Mouse (Mus musculus) midbrain, embryonic 10.5 days (tissue): ENCODE measurements at regions not wholly inside any gene's neighbourhood (a gene's known extent, or its start where the extent isn't known, plus 50 kb on each side); places are given as distances from the start of the nearest gene placed in this dataset.

ENCODE experiments used
- DNase-seq: peaks from one replicate; pipeline ENCODE4 v3.0.0-alpha.2; 2017; ENCODE audit warnings: low spot score
- H3K27ac ChIP-seq: fragments of 300-500 bp; sonication (generic); replicated peaks from 2 replicates; pipeline ENCODE4 v1.5.1; 2016; ENCODE audit warnings: mild to moderate bottlenecking
- H3K27me3 ChIP-seq: fragments of 300-500 bp; sonication (generic); 2 replicates; pipeline ENCODE4 v1.6.1; 2016; ENCODE audit warnings: low read depth, mild to moderate bottlenecking; ENCODE audit not compliant: poor library complexity, severe bottlenecking
- H3K36me3 ChIP-seq: fragments of 300-500 bp; sonication (generic); 2 replicates; pipeline ENCODE4 v1.6.1; 2016; ENCODE audit warnings: mild to moderate bottlenecking, moderate library complexity
- H3K4me1 ChIP-seq: fragments of 300-500 bp; sonication (generic); 2 replicates; pipeline ENCODE4 v1.6.1; 2016
- H3K4me3 ChIP-seq: fragments of 300-500 bp; sonication (generic); 2 replicates; pipeline ENCODE4 v1.5.1; 2016; ENCODE audit warnings: mild to moderate bottlenecking, moderate library complexity
- H3K9me3 ChIP-seq: fragments of 300-500 bp; sonication (generic); replicated peaks from 2 replicates; pipeline ENCODE4 v1.6.1; 2016; ENCODE audit warnings: mild to moderate bottlenecking
- WGBS: fragments of 180-500 bp; shearing (Covaris S2); methylation state at CpG from one replicate; pipeline ENCODE4 v1.1.7; 2016; 5-methylcytosine and 5-hydroxymethylcytosine counted together

GRCm38 (mm10) chr12:69501783-69502705, 80.8 kb downstream of the Vcpkmt start:
- H3K9me3 ChIP-seq: no peaks in the 10 kb centered on the region
- 40% methylated on average over 20 of the region's 20 CpGs for WGBS
- DNase-seq: peak; percentile 54
- H3K36me3 ChIP-seq: no peaks in the 10 kb centered on the region
- H3K27me3 ChIP-seq: no peaks in the 10 kb centered on the region
- H3K4me1 ChIP-seq: peaks cover 18% of the 10 kb centered on the region
- no peak overlapping the region for H3K4me3 ChIP-seq
- H3K27ac ChIP-seq: peak overlapping the region; percentile 75

DNA sequence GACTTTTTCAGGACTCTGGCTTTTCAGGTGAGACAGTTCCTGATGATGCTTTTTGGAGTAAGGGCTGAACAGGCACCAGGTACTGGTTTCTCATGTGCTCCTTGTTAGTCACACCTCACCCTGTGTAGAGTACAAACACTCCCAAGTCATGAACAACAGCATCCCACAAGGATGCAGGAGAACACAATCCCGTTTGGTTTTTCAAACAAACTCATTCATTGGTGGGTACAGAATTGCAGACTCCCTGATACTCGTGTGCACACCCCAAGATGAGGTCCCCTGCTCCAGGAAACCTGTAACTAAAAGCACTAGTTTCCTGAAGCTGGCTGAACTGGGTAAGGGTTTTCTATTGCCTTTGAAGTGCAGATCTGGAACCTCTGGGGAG, 81.5 kb downstream of the Vcpkmt start:
- Histone ChIP-seq H3K4me1 (peaks cover 18% of the 10 kb centered on the region), H3K27me3 (no peaks in the 10 kb centered on the region), H3K9me3 (no peaks in the 10 kb centered on the region), H3K27ac (peak overlapping the region; percentile 75; the same call in 1 of the 2 replicates), H3K36me3 (no peaks in the 10 kb centered on the region), H3K4me3 (no peak overlapping the region)
- no peak for DNase-seq
- WGBS: 50% methylated on average over 2 of the region's 2 CpGs

- Histone ChIP-seq H3K27ac (no peak overlapping the region), H3K9me3 (no peaks in the 10 kb centered on the region), H3K4me3 (no peak overlapping the region), H3K4me1 (peaks cover 18% of the 10 kb centered on the region), H3K36me3 (no peaks in the 10 kb centered on the region), H3K27me3 (no peaks in the 10 kb centered on the region)
- WGBS: 74% methylated on average over 15 of the region's 15 CpGs
- no peak for DNase-seq
Measured at GRCm38 (mm10) chr12:69500600-69501345, 82.1 kb downstream of the Vcpkmt start.

DNA sequence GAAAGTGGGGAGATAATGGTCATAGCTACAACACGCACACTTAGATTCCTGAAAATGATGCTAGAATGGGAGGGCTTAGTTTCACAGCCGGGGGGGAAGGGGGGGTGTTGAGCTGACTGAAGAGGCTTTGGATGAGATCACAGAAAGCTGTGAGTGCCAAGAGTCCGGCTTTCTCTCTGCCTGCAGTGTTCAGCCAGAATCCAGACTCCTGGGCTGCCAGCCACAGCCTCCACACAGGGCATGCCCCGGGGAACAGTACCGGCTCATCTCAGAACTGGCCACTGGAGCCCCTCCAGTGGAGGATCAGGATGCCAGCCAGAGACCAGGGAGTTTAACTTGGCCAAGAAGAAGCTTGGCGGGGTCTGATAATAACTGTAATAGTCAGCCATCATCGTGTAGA, 85.7 kb downstream of the Vcpkmt start:
- Histone ChIP-seq H3K9me3 (no peaks in the 10 kb centered on the region), H3K27ac (no peak overlapping the region), H3K27me3 (no peaks in the 10 kb centered on the region), H3K4me3 (no peak overlapping the region), H3K4me1 (peaks cover 10% of the 10 kb centered on the region), H3K36me3 (no peaks in the 10 kb centered on the region)
- no peak for DNase-seq
- 86% methylated on average over 7 of the region's 7 CpGs for WGBS

GRCm38 (mm10) chr12:69496341-69496904, 86.4 kb downstream of the Vcpkmt start:
- Histone ChIP-seq H3K4me3 (no peak overlapping the region), H3K27me3 (no peaks in the 10 kb centered on the region), H3K36me3 (no peaks in the 10 kb centered on the region), H3K27ac (no peak overlapping the region), H3K9me3 (no peaks in the 10 kb centered on the region), H3K4me1 (peaks cover 3% of the 10 kb centered on the region)
- DNase-seq: no peak
- 81% methylated on average over 6 of the region's 6 CpGs for WGBS

GRCm38 (mm10) chr12:69495776-69496175, 87.1 kb downstream of the Vcpkmt start:
- no peak for DNase-seq
- no peaks in the 10 kb centered on the region for H3K9me3 ChIP-seq
- no peaks in the 10 kb centered on the region; the same call in 1 of the 2 replicates for H3K4me1 ChIP-seq
- H3K27me3 ChIP-seq: no peaks in the 10 kb centered on the region
- H3K36me3 ChIP-seq: no peaks in the 10 kb centered on the region
- H3K4me3 ChIP-seq: no peak overlapping the region
- WGBS: 90% methylated on average over 5 of the region's 5 CpGs
- no peak overlapping the region for H3K27ac ChIP-seq

DNA sequence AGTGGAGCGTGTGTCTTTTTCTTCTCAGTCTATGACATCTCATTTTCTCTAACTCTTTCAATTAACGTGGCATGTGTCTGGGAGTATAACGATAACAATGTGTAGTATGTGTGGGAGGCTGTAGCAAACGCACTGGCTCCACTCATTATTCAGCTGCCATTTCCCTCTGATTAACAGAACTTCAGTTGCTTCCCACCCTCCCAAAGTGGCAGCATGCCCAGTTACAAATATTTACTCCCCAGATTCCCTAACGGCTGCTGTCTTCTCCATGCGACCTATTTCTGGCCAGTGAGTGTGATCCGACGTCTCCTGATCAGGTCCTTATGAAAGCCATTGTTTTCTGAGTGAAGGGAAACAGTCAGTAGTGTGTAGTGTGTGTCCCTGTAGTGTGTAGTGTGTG, 88.2 kb downstream of the Vcpkmt start:
- no peaks in the 10 kb centered on the region; the same call in 1 of the 2 replicates for H3K4me1 ChIP-seq
- no peaks in the 10 kb centered on the region for H3K27me3 ChIP-seq
- no peaks in the 10 kb centered on the region for H3K9me3 ChIP-seq
- no peak for DNase-seq
- no peak overlapping the region for H3K4me3 ChIP-seq
- no peaks in the 10 kb centered on the region for H3K36me3 ChIP-seq
- no peak overlapping the region for H3K27ac ChIP-seq
- WGBS: 93% methylated on average over 8 of the region's 8 CpGs

GRCm38 (mm10) chr12:69489686-69490085, 93.1 kb downstream of the Vcpkmt start:
- no peak overlapping the region for H3K27ac ChIP-seq
- H3K4me1 ChIP-seq: peaks cover 18% of the 10 kb centered on the region
- H3K27me3 ChIP-seq: no peaks in the 10 kb centered on the region
- H3K4me3 ChIP-seq: no peak overlapping the region
- H3K9me3 ChIP-seq: no peaks in the 10 kb centered on the region
- WGBS: 92% methylated on average over 10 of the region's 10 CpGs
- no peak for DNase-seq
- no peaks in the 10 kb centered on the region for H3K36me3 ChIP-seq

- DNase-seq: no peak
- Histone ChIP-seq H3K9me3 (no peaks in the 10 kb centered on the region; the same call in 1 of the 2 replicates), H3K27me3 (no peaks in the 10 kb centered on the region), H3K36me3 (no peaks in the 10 kb centered on the region), H3K27ac (no peak overlapping the region), H3K4me1 (peaks cover 18% of the 10 kb centered on the region), H3K4me3 (no peak overlapping the region)
- 84% methylated on average over 8 of the region's 8 CpGs for WGBS
Measured at GRCm38 (mm10) chr12:69486903-69487302, 95.9 kb downstream of the Vcpkmt start.

DNA sequence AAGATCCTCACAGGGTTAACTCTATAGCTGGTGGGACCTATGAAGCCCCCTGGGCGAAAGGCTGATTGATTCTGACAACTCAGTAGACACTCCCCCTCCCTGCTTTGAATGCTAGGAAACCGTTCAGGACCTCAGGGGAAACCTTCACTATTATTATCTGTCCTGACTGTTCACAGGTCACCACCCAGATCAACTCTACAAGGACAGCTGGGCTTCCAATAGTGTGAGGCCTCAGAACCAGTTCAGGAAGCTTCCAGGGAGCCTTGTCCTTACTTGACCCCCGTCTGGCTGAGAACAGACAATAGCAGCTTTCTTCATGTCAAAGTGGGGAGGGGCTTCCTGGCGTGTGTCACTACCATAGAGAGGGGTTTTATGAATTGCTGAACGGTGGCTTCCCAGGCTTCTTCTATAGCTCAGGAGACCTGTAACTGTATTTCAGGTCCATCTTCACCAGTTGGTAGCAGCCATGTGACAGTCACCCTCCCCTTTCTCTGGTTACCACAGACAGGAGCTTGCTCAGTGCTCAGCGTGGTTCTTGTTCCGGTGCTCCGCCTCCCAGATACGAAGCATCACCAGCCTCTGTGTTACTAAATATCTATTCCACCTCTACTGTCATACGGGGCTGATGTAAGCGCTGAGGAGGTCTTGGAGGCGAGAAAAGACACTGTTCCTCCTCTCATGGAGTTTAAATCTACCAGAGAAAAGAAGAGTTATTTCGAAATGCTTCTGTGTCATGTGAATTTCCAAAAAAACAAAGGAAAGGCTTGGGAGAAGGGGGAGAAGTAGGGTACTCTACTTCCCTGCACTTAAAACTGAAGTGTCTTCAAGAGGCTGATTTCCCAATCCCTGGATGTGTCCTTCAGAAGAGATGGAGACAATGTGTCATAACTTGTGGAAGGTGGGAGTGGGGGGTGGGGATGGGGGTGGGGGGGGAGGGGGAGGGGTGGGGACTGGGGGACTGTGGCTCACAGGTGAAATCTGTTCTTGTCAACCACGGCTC, 96.9 kb downstream of the Vcpkmt start:
- H3K27me3 ChIP-seq: no peaks in the 10 kb centered on the region
- H3K4me1 ChIP-seq: peaks cover 18% of the 10 kb centered on the region
- H3K4me3 ChIP-seq: peak overlapping the region; percentile 23; the same call in 1 of the 2 replicates
- peak; percentile 31 for DNase-seq
- H3K27ac ChIP-seq: peak overlapping the region; percentile 24
- H3K9me3 ChIP-seq: no peaks in the 10 kb centered on the region; the same call in 1 of the 2 replicates
- 38% methylated on average over 14 of the region's 14 CpGs for WGBS
- H3K36me3 ChIP-seq: no peaks in the 10 kb centered on the region

DNA sequence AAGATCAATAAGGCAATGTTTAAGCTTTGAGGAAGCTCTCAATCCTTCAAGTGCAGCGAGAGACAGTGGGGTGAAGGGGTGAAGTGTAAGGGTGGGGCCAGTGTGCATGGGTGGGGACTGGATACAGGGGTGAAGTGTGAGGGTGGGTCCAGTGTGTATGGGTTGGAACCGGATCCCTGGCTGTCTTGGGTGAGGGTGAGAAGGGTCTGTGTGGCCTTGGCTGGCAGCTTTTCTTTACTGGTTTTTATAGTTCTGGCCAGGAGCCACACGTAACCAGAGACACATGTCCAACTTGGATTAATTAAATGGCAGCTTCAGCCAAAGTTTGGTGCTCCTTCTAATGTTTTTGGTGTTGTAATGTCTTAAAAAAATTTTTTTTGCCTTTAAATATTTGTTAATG, 101.4 kb downstream of the Vcpkmt start:
- H3K27ac ChIP-seq: no peak overlapping the region
- no peaks in the 10 kb centered on the region for H3K36me3 ChIP-seq
- 86% methylated on average over 3 of the region's 3 CpGs for WGBS
- H3K9me3 ChIP-seq: no peaks in the 10 kb centered on the region; the same call in 1 of the 2 replicates
- DNase-seq: no peak
- H3K4me3 ChIP-seq: no peak overlapping the region
- peaks cover 8% of the 10 kb centered on the region; the same call in 1 of the 2 replicates for H3K27me3 ChIP-seq
- peaks cover 26% of the 10 kb centered on the region for H3K4me1 ChIP-seq

- Histone ChIP-seq H3K36me3 (no peaks in the 10 kb centered on the region), H3K4me3 (peak overlapping the region; percentile 41), H3K4me1 (peaks cover 33% of the 10 kb centered on the region), H3K27ac (peak overlapping the region; percentile 78), H3K27me3 (peaks cover 18% of the 10 kb centered on the region), H3K9me3 (no peaks in the 10 kb centered on the region)
- WGBS: 7% methylated on average over 18 of the region's 18 CpGs
- DNase-seq: peak; percentile 50
Measured at GRCm38 (mm10) chr12:69476631-69477091, 104.4 kb upstream of the Gm9887 start.
